ENCODE assay signal across 14 mouse cellular contexts in genomic region chr5:143552911-143553310, GRCm38 (mm10). TPM values are rescaled to one million over a fixed set of nuclear protein-coding genes. Genes with fewer than 3 reads are reported as not detected.
A peak's percentile ranks its signal among the peaks of the same experiment; 100 is the strongest.
DNase-seq lines count a peak whose midpoint lies in the region; ATAC-seq and TF ChIP-seq lines count a peak whose summit lies in the region.
"Had no signal": no experiment of that assay in that cellular context is flagged by ENCODE, and none has a peak within 500 bp of the region (broad histone marks: within the 10 kb centered on the region; RNA-seq: fewer than 3 reads in every experiment).

No protein-coding gene starts in this region.

- H3K9me3 ChIP-seq in intestine, embryonic 16.5 days (ENCODE audit: control insufficient read depth, low read length), result no peaks in the 10 kb centered on the region
- H3K9me3 ChIP-seq: embryonic facial prominence, embryonic 12.5 days had no signal

- peaks cover 13% of the 10 kb centered on the region for H3K4me1 ChIP-seq in intestine, embryonic 16.5 days (ENCODE audit: control insufficient read depth, insufficient read depth, low read length)

- H3K4me2 ChIP-seq in intestine, embryonic 16.5 days (ENCODE audit: low read depth, low read length), result no peak overlapping the region
- H3K4me2 ChIP-seq: embryonic facial prominence, embryonic 12.5 days had no signal

- H3K27ac ChIP-seq in gastrocnemius, adult 2 months, result peak overlapping the region; percentile 80
- H3K27ac ChIP-seq in intestine, embryonic 16.5 days (ENCODE audit: low read length), result no peak overlapping the region
- H3K27ac ChIP-seq: embryonic facial prominence, embryonic 12.5 days had no signal

- TF ChIP-seq CTCF in gastrocnemius, adult 2 months (IDR thresholded peaks at IDR 0.05), result no peak

- H3K9ac ChIP-seq in intestine, embryonic 16.5 days (ENCODE audit: low read depth, low read length), result no peak overlapping the region
- H3K9ac ChIP-seq: embryonic facial prominence, embryonic 12.5 days had no signal

- DNase-seq in gastrocnemius, adult 2 months, result peak; percentile 71
- no peak for DNase-seq in gastrocnemius, postnatal 4 days (ENCODE audit: low spot score in 2 of 2)
- DNase-seq in right cerebral cortex, adult 18-20 months, result peak; percentile 81
- DNase-seq in right cerebral cortex, postnatal 4 days, result no peak
- DNase-seq in layer of hippocampus, postnatal 36 days, result peak; percentile 77 to 78
- DNase-seq in urinary bladder, postnatal 4 days (ENCODE audit: low spot score in 2 of 2), result no peak
- DNase-seq: adrenal gland, postnatal 10 days; cerebellum, adult 8-10 months; kidney, adult 2 months; lung, adult 2 months had no signal

- no peak for ATAC-seq in intestine, embryonic 16.5 days
- ATAC-seq in monocyte, adult 5-6 weeks (replicated peaks; ENCODE audit: insufficient number of reproducible peaks, low FRiP score, low TSS enrichment, poor library complexity, severe bottlenecking), result no peak
- ATAC-seq: forebrain, embryonic 16.5 days had no signal

- intact Hi-C loops in gastrocnemius, adult 2 months (cut with DNase I), result no loop called here

- WGBS in intestine, embryonic 16.5 days, result 83% methylated on average over 6 of the region's 6 CpGs

- no peaks in the 10 kb centered on the region for H3K36me3 ChIP-seq in intestine, embryonic 16.5 days (ENCODE audit: control insufficient read depth, insufficient read depth, low read length)

- no peaks in the 10 kb centered on the region for H3K27me3 ChIP-seq in intestine, embryonic 16.5 days (replicated peaks; ENCODE audit: control insufficient read depth, insufficient read depth, low read length)
- H3K27me3 ChIP-seq: embryonic facial prominence, embryonic 12.5 days had no signal

- H3K4me3 ChIP-seq in gastrocnemius, adult 2 months, result no peak overlapping the region
- H3K4me3 ChIP-seq in intestine, embryonic 16.5 days (ENCODE audit: low read length), result no peak overlapping the region
- H3K4me3 ChIP-seq: embryonic facial prominence, embryonic 12.5 days had no signal

RNA-seq across cellular contexts. Expression of gene Rac1, which starts 25.1 kb away (rescaled TPM):
- 100 to 1,000 TPM; 211 to 236 TPM for total RNA-seq in gastrocnemius, adult 2 months (2021)
- 100 to 1,000 TPM; 284 to 299 TPM for total RNA-seq in gastrocnemius, postnatal 4 days (2021)
- 100 to 1,000 TPM; 408 to 440 TPM for total RNA-seq in layer of hippocampus, postnatal 36 days (2021)
- polyA plus RNA-seq in intestine, embryonic 16.5 days (2015; fragmentation: Nextera tagmentation; extraction: Ambion mirVana), result 52.6 and 307 TPM in 2 replicates
- 193 to 248 TPM (median 198 TPM) in 3 replicates for total RNA-seq in monocyte, adult 5-6 weeks (2017)

Comparison
In these comparisons a context has a peak if more than half of its experiments do, and no peak if none do; other contexts are left out.
1. DNase-seq: peak in gastrocnemius, adult 2 months (single experiment), right cerebral cortex, adult 18-20 months (single experiment) and layer of hippocampus, postnatal 36 days (2 of 2); none in gastrocnemius, postnatal 4 days (0 of 2), right cerebral cortex, postnatal 4 days (single experiment) and urinary bladder, postnatal 4 days (0 of 2).